Mouse (Mus musculus) CH12.LX (cell line): ENCODE measurements at regions not wholly inside any gene's neighbourhood (a gene's known extent, or its start where the extent isn't known, plus 50 kb on each side); places are given as distances from the start of the nearest gene placed in this dataset.

Source experiments
- CHD2 ChIP-seq: IDR thresholded peaks from 2 replicates; pipeline ENCODE4 v1.6.1; 2011; ENCODE audit warnings: low read length, improper control_type of control experiment
- CTCF ChIP-seq, 2 experiments: IDR thresholded peaks in 1 of 2; conservative IDR thresholded peaks in 1 of 2; 2 replicates each; pipeline ENCODE4 v1.5.1; 2011 to 2012; ENCODE audit warnings: low read depth in 2 of 2, low read length in 2 of 2, improper control_type of control experiment in 1 of 2, inconsistent platforms in 1 of 2, mild to moderate bottlenecking in 1 of 2, moderate library complexity in 1 of 2
- EP300 ChIP-seq: IDR thresholded peaks from 2 replicates; pipeline ENCODE4 v1.6.1; 2011; ENCODE audit warnings: low read length, improper control_type of control experiment
- JUND ChIP-seq: conservative IDR thresholded peaks from 2 replicates; pipeline ENCODE4 v1.6.1; 2011; ENCODE audit warnings: low read depth, low read length, improper control_type of control experiment
- POLR2A ChIP-seq: IDR thresholded peaks from 2 replicates; pipeline ENCODE4 v1.6.1; 2011; ENCODE audit warnings: low read depth, mild to moderate bottlenecking, improper control_type of control experiment, low read length
- POLR2AphosphoS2 ChIP-seq: IDR thresholded peaks from 2 replicates; pipeline ENCODE4 v1.6.1; 2011; ENCODE audit warnings: low read depth, low read length, improper control_type of control experiment
- RAD21 ChIP-seq: IDR thresholded peaks from 2 replicates; pipeline ENCODE4 v1.6.1; 2011; ENCODE audit warnings: low read depth, mild to moderate bottlenecking, low read length, improper control_type of control experiment, moderate library complexity
- ZC3H11A ChIP-seq: IDR thresholded peaks from 2 replicates; pipeline ENCODE4 v1.6.1; 2012; ENCODE audit warnings: low read depth, mild to moderate bottlenecking, inconsistent platforms, low read length, improper control_type of control experiment
- ZMIZ1 ChIP-seq: IDR thresholded peaks from 2 replicates; pipeline ENCODE4 v1.6.1; 2012; ENCODE audit warnings: low read depth, mild to moderate bottlenecking, inconsistent platforms, low read length, improper control_type of control experiment

DNA sequence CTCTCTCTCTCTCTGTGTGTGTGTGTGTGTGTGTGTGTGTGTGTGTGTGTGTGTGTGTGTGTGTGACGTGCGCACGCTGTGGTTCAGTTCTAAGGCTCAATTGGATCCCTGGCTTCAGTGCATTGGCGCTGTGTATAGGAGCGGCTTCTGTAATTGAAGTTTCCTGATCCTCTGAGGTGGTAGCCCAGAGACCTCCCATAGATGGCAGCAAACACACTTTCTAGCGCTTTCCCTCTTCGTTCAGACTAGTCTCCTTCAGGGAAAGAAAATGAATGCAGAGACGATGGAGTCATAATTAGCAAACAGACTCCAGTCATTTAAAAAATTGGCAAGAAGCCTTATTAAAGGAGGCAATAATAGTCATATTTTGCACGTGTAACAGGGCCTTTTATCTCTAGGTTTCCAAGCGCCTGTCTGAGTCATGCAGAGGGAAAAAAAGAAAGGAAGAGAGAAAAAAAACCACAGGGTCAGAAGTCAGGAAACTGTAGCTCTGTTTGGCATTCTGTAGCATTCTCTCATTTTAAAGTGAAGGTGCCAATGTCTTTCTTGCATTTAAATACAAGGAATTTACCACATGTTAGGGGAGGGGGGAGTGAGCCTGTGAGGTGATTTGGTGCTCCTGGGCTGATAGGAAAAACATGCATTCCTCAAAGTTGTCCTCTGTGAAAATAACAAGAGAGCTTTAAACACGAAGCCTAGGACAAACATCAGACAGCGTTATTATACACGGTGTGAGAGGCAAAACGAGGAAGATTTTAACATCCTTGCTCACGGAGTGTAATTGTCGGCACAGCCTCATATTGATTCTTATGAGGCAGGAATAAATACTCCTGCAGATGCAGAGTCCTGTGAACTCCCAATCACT, 439.4 kb upstream of the Kif2a start:
- TF ChIP-seq EP300: no peak
- TF ChIP-seq POLR2AphosphoS2: no peak
- TF ChIP-seq JUND: 0 out of 2 replicates have a peak, but pooled peaks have one; percentile 32
- TF ChIP-seq CHD2: no peak
- TF ChIP-seq POLR2A: no peak
- peak; percentile 27 to 91; a peak in 2 of 4 replicates for TF ChIP-seq CTCF (conservative IDR thresholded peaks at IDR 0.05 in 1 of 2, IDR thresholded peaks at IDR 0.05 in 1 of 2; ENCODE audit: low read depth in 2 of 2, low read length in 2 of 2)
- peak; percentile 86 for TF ChIP-seq ZC3H11A
- no peak for TF ChIP-seq ZMIZ1
- peak; percentile 96 for TF ChIP-seq RAD21
